In the genomic region with DNA sequence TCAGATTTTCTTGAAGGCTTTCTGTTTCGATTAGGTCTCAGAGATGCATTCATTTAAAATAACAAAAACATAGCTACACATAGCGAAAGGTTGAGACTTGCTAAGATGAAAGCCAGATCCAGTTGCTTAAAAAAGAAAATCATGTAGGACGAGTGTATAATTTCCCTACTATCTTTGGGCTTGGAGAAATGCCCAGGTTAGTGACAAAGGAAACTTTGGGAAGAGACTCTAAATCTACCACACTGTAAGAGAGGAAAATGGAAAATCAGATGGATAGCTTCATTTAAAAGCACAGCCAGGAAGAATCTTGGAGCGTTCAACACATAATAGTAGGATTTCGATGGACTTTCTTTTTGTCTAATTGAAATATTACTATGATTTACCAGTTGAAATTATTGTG, we compare ENCODE assay signal across 23 mouse cellular contexts. TPM values are rescaled to one million over a fixed set of nuclear protein-coding genes. Genes with fewer than 3 reads are reported as not detected.
DNase-seq lines count a peak whose midpoint lies in the region; ATAC-seq and TF ChIP-seq lines count a peak whose summit lies in the region.
"Had no signal": no experiment of that assay in that cellular context is flagged by ENCODE, and none has a peak within 500 bp of the region (broad histone marks: within the 10 kb centered on the region; RNA-seq: fewer than 3 reads in every experiment).

No protein-coding gene starts in this region.

- no peak overlapping the region for H3K4me3 ChIP-seq in forebrain, postnatal 0 days (ENCODE audit: low read depth, low read length)
- H3K4me3 ChIP-seq in forebrain, embryonic 15.5 days = no peak overlapping the region
- H3K4me3 ChIP-seq in heart, embryonic 13.5 days = no peak overlapping the region
- H3K4me3 ChIP-seq: embryonic facial prominence, embryonic 15.5 days; erythroblast, embryonic 14.5 days; forebrain, embryonic 10.5 days; hindbrain, embryonic 10.5 days; intestine, embryonic 15.5 days had no signal

- H3K4me2 ChIP-seq in forebrain, postnatal 0 days (ENCODE audit: low read depth) = no peak overlapping the region
- H3K4me2 ChIP-seq in forebrain, embryonic 15.5 days (replicated peaks) = no peak overlapping the region
- no peak overlapping the region for H3K4me2 ChIP-seq in heart, embryonic 13.5 days
- H3K4me2 ChIP-seq: embryonic facial prominence, embryonic 15.5 days; hindbrain, embryonic 14.5 days; intestine, embryonic 15.5 days had no signal

- H3K27me3 ChIP-seq in forebrain, postnatal 0 days (ENCODE audit: insufficient read depth, low read length) = no peaks in the 10 kb centered on the region
- H3K27me3 ChIP-seq in forebrain, embryonic 15.5 days = no peaks in the 10 kb centered on the region
- 0 out of 2 replicates have a peak, but pooled peaks cover 2% of the 10 kb centered on the region for H3K27me3 ChIP-seq in heart, embryonic 13.5 days (replicated peaks)
- H3K27me3 ChIP-seq: embryonic facial prominence, embryonic 15.5 days; intestine, embryonic 15.5 days had no signal

- no peak for TF ChIP-seq CTCF in forebrain, postnatal 0 days (IDR thresholded peaks at IDR 0.05; ENCODE audit: low read depth)

- H3K9ac ChIP-seq in forebrain, postnatal 0 days = no peak overlapping the region
- no peak overlapping the region for H3K9ac ChIP-seq in forebrain, embryonic 15.5 days (replicated peaks)
- no peak overlapping the region for H3K9ac ChIP-seq in heart, embryonic 13.5 days
- H3K9ac ChIP-seq: embryonic facial prominence, embryonic 15.5 days; hindbrain, embryonic 14.5 days; intestine, embryonic 15.5 days had no signal

- no peaks in the 10 kb centered on the region for H3K36me3 ChIP-seq in forebrain, postnatal 0 days (ENCODE audit: insufficient read depth)
- no peaks in the 10 kb centered on the region for H3K36me3 ChIP-seq in forebrain, embryonic 15.5 days
- no peaks in the 10 kb centered on the region for H3K36me3 ChIP-seq in heart, embryonic 13.5 days
- H3K36me3 ChIP-seq: embryonic facial prominence, embryonic 15.5 days; forebrain, embryonic 10.5 days; hindbrain, embryonic 10.5 days; intestine, embryonic 15.5 days had no signal

- intact Hi-C loops in left cerebral cortex, postnatal 4 days (cut with DNase I) = no loop called here

- H3K9me3 ChIP-seq in forebrain, postnatal 0 days (ENCODE audit: low read length) = no peaks in the 10 kb centered on the region
- no peaks in the 10 kb centered on the region for H3K9me3 ChIP-seq in forebrain, embryonic 15.5 days
- H3K9me3 ChIP-seq in heart, embryonic 13.5 days = no peaks in the 10 kb centered on the region
- H3K9me3 ChIP-seq: embryonic facial prominence, embryonic 15.5 days; forebrain, embryonic 10.5 days; hindbrain, embryonic 10.5 days; intestine, embryonic 15.5 days had no signal

- ATAC-seq in forebrain, postnatal 0 days = no peak
- no peak for ATAC-seq in forebrain, embryonic 15.5 days (replicated peaks)
- no peak for ATAC-seq in heart, embryonic 13.5 days (ENCODE audit: extremely low read depth, insufficient number of reproducible peaks, low FRiP score, low TSS enrichment)
- ATAC-seq: forebrain, embryonic 14.5 days; intestine, embryonic 15.5 days had no signal

- peak; percentile 37 for DNase-seq in forebrain, postnatal 0 days
- DNase-seq in heart, adult 11 months = no peak
- peak; percentile 25 to 40 for DNase-seq in left cerebral cortex, adult 9 months (ENCODE audit: low spot score in 2 of 2)
- DNase-seq in left cerebral cortex, postnatal 4 days = no peak
- DNase-seq in telencephalon, adult 2 months (ENCODE audit: low read depth, low spot score) = peak; percentile 83
- DNase-seq: adrenal gland, postnatal 10 days; cerebellum, adult 18-20 months; cerebellum, adult 9-11 months; cerebellum, postnatal 36 days; gastrocnemius, postnatal 10 days; heart, postnatal 10 days; kidney, adult 18-20 months had no signal

- WGBS in forebrain, postnatal 0 days = 70% methylated on average over 5 of the region's 5 CpGs
- WGBS in forebrain, embryonic 15.5 days = 81% methylated on average over 5 of the region's 5 CpGs
- 49% methylated on average over 5 of the region's 5 CpGs for WGBS in heart, embryonic 13.5 days

- H3K4me1 ChIP-seq in forebrain, postnatal 0 days (ENCODE audit: insufficient read depth) = no peaks in the 10 kb centered on the region
- H3K4me1 ChIP-seq in forebrain, embryonic 15.5 days = no peaks in the 10 kb centered on the region
- H3K4me1 ChIP-seq in heart, embryonic 13.5 days = peaks cover 8% of the 10 kb centered on the region
- H3K4me1 ChIP-seq: embryonic facial prominence, embryonic 15.5 days; forebrain, embryonic 10.5 days; hindbrain, embryonic 10.5 days; intestine, embryonic 15.5 days had no signal

- no peak overlapping the region; the same call in 1 of the 2 replicates for H3K27ac ChIP-seq in forebrain, postnatal 0 days (ENCODE audit: low read depth, low read length)
- H3K27ac ChIP-seq in forebrain, embryonic 15.5 days (replicated peaks) = no peak overlapping the region
- 0 out of 2 replicates have a peak overlapping the region, but pooled peaks have one; percentile 17 for H3K27ac ChIP-seq in heart, embryonic 13.5 days (replicated peaks)
- H3K27ac ChIP-seq: embryonic facial prominence, embryonic 15.5 days; forebrain, embryonic 10.5 days; hindbrain, embryonic 10.5 days; hindbrain, embryonic 14.5 days; intestine, embryonic 15.5 days had no signal

RNA-seq across cellular contexts. Expression of a gene that starts 36.1 kb away (rescaled TPM):
- total RNA-seq in forebrain, postnatal 0 days (2014; rRNA removed) = 3.2 and 4.1 TPM in 2 replicates
- 0.49 and 0.92 TPM in 2 replicates for polyA plus RNA-seq in forebrain, postnatal 0 days (2015; fragmentation: Nextera tagmentation; extraction: Ambion mirVana)
- polyA plus RNA-seq in forebrain, embryonic 15.5 days (2015; fragmentation: Nextera tagmentation; extraction: Ambion mirVana) = 0.91 and 1.2 TPM in 2 replicates
- 0.11 TPM in 1 of 2 replicates, not detected in the other for polyA plus RNA-seq in heart, embryonic 13.5 days (2015; fragmentation: Nextera tagmentation; extraction: Ambion mirVana)
- total RNA-seq in left cerebral cortex, postnatal 4 days (2021) = 1 to 10 TPM; 1.4 to 1.6 TPM
- total RNA-seq: MEL had no signal
- polyA plus RNA-seq: C2C12; erythroblast, embryonic 14.5 days had no signal

Comparison
In these comparisons a context has a peak if more than half of its experiments do, and no peak if none do; other contexts are left out.
1. DNase-seq: peak in forebrain, postnatal 0 days (single experiment), left cerebral cortex, adult 9 months (2 of 2) and telencephalon, adult 2 months (single experiment); none in heart, adult 11 months (single experiment) and left cerebral cortex, postnatal 4 days (single experiment).